Mouse (Mus musculus): ENCODE measurements around the gene Cfap44.

The Cfap44 gene

GRCm38 (mm10) chr16:44494441-44495108 is 100.0 kb downstream of the Cfap44 start:
- DNase-seq (ENCODE audit: low spot score): no peak

- no peak for DNase-seq (ENCODE audit: low spot score)
Observed at GRCm38 (mm10) chr16:44496971-44497464, 102.4 kb downstream of the Cfap44 start.

GRCm38 (mm10) chr16:44498447-44498846 is 103.9 kb downstream of the Cfap44 start:
- no peak for DNase-seq (ENCODE audit: low spot score)

GRCm38 (mm10) chr16:44501783-44502182 is 107.2 kb downstream of the Cfap44 start:
- no peak for DNase-seq (ENCODE audit: low spot score)

GRCm38 (mm10) chr16:44502325-44502724 is 107.7 kb downstream of the Cfap44 start:
- DNase-seq (ENCODE audit: low spot score): no peak

GRCm38 (mm10) chr16:44502895-44503575 is 108.4 kb downstream of the Cfap44 start:
- no peak for DNase-seq (ENCODE audit: low spot score)

GRCm38 (mm10) chr16:44505243-44505642 is 110.6 kb downstream of the Cfap44 start:
- no peak for DNase-seq (ENCODE audit: low spot score)

GRCm38 (mm10) chr16:44507027-44507929 is 112.7 kb downstream of the Cfap44 start:
- no peak for DNase-seq (ENCODE audit: low spot score)

- no peak for DNase-seq (ENCODE audit: low spot score)
Observed at GRCm38 (mm10) chr16:44508025-44508424, 113.4 kb downstream of the Cfap44 start.

GRCm38 (mm10) chr16:44508772-44509171 is 114.2 kb downstream of the Cfap44 start:
- DNase-seq (ENCODE audit: low spot score): no peak

GRCm38 (mm10) chr16:44509458-44510344 is 115.1 kb downstream of the Cfap44 start:
- DNase-seq (ENCODE audit: low spot score): no peak

GRCm38 (mm10) chr16:44510521-44511213 is 116.1 kb downstream of the Cfap44 start:
- no peak for DNase-seq (ENCODE audit: low spot score)

- DNase-seq (ENCODE audit: low spot score): no peak
Observed at GRCm38 (mm10) chr16:44516498-44516897, 121.9 kb downstream of the Cfap44 start.

GRCm38 (mm10) chr16:44523595-44523994 is 129.0 kb downstream of the Cfap44 start:
- DNase-seq (ENCODE audit: low spot score): no peak

- DNase-seq (ENCODE audit: low spot score): no peak
Observed at GRCm38 (mm10) chr16:44526044-44526443, 131.4 kb downstream of the Cfap44 start.

- DNase-seq (ENCODE audit: low spot score): no peak
Observed at GRCm38 (mm10) chr16:44526689-44527088, 132.1 kb downstream of the Cfap44 start.

- no peak for DNase-seq (ENCODE audit: low spot score)
Observed at GRCm38 (mm10) chr16:44527218-44527905, 132.8 kb downstream of the Cfap44 start.

GRCm38 (mm10) chr16:44528955-44529354 is 134.4 kb downstream of the Cfap44 start:
- no peak for DNase-seq (ENCODE audit: low spot score)

- no peak for DNase-seq (ENCODE audit: low spot score)
Observed at GRCm38 (mm10) chr16:44529691-44530090, 135.1 kb downstream of the Cfap44 start.

- no peak for DNase-seq (ENCODE audit: low spot score)
Observed at GRCm38 (mm10) chr16:44530191-44530590, 135.6 kb downstream of the Cfap44 start.

Measured in T-cell, adult 2 months (primary cell).